Mouse (Mus musculus) testis, adult 2 months (tissue): Measurements from ENCODE around the gene Fto. TPM values are rescaled to one million over a fixed set of nuclear protein-coding genes. Genes with fewer than 3 reads are reported as not detected.

Experiments
- H3K27ac ChIP-seq: fragments of 200-500 bp; 2 replicates; pipeline ENCODE4 v1.5.1; 2012; ENCODE audit warnings: low read depth, low read length; ENCODE audit not compliant: control insufficient read depth, insufficient read depth
- H3K27me3 ChIP-seq: fragments of 200-500 bp; 2 replicates; pipeline ENCODE4 v1.6.1; 2012; ENCODE audit warnings: mild to moderate bottlenecking, low read length, moderate library complexity; ENCODE audit not compliant: control insufficient read depth, insufficient read depth
- H3K36me3 ChIP-seq: fragments of 200-500 bp; 2 replicates; pipeline ENCODE4 v1.6.1; 2012; ENCODE audit warnings: mild to moderate bottlenecking, low read length; ENCODE audit not compliant: control insufficient read depth, insufficient read depth
- H3K4me1 ChIP-seq: fragments of 200-500 bp; 2 replicates; pipeline ENCODE4 v1.6.1; 2012; ENCODE audit warnings: low read length; ENCODE audit not compliant: control insufficient read depth, insufficient read depth
- H3K4me3 ChIP-seq: fragments of 200-500 bp; 2 replicates; pipeline ENCODE4 v1.5.1; 2012; ENCODE audit warnings: low read depth, mild to moderate bottlenecking, low read length, moderate library complexity, mixed read lengths; ENCODE audit not compliant: control insufficient read depth
- CTCF ChIP-seq: fragments of 200-500 bp; IDR thresholded peaks from 2 replicates; pipeline ENCODE4 v1.5.1; 2012; ENCODE audit warnings: low read depth, mild to moderate bottlenecking, inconsistent platforms, low read length, moderate library complexity; ENCODE audit not compliant: control insufficient read depth, insufficient read depth, insufficient replicate concordance
- POLR2A ChIP-seq: fragments of 200-500 bp; IDR thresholded peaks from 2 replicates; pipeline ENCODE4 v1.6.1; 2012; ENCODE audit warnings: low read depth, mild to moderate bottlenecking, inconsistent platforms, low read length, moderate library complexity; ENCODE audit not compliant: control insufficient read depth
- polyA plus RNA-seq: library from polyadenylated mRNA; depleted of rRNA; stranded (reverse); fragments of >200 nt; gene quantifications from 2 replicates; pipeline ENCODE4 v1.2.3, GENCODE M21; 2012

Fto gene
- polyA plus RNA-seq, 1 experiment = 56.4 TPM

DNA sequence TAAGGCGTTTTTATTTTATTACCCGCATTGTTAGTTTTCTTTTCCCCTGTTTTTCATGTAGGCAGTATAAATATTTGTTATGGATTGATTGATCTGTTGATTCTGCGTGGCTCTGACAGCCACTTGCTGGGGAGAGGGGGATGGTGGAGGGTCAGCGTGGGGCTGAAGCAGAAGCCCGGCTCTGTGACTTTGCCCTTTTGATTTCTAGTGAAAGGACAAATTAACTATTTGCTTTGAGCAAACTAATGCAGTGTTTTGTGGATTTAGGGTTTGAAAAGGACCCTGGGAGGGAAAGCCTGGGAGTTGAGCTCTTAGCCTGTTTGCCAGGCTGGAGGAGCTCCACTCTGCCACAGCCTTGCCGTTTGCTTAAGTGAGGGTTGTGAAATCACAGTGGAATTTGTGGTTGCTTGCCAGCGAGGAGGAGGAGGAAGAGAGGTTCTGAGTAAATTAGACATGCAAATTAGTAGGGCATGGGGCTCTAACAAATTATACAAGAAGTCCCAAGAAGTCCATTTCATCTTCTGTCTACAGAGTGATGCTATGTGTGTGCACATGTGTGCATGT is 68.3 kb downstream of the Fto start:
- Histone ChIP-seq H3K27ac (no peak overlapping the region), H3K4me3 (no peak overlapping the region), H3K4me1 (no peaks in the 10 kb centered on the region), H3K27me3 (no peaks in the 10 kb centered on the region), H3K36me3 (no peaks in the 10 kb centered on the region)
- TF ChIP-seq POLR2A (no peak), CTCF (no peak)

DNA sequence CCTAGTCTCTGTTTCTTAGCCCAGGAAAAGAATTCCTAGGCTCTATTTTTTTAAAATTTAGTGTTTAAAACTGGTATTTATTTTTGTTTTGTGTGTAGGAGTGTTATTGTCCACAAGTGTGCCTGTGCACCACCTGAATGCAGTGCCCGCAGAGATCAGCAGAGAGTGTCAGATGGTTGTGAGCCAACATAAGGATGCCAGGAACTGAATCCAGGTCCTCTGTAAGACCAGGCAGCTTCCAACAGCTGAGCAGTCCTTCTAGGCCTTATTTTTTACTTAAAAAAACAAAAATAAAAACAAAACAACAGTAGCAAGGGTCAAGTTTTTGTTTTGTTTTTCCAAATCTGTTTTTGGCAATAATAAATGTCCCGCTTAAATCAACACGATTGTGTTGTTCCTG is 69.9 kb downstream of the Fto start:
- TF ChIP-seq CTCF = no peak
- no peak for TF ChIP-seq POLR2A
- Histone ChIP-seq H3K27ac (no peak overlapping the region), H3K4me3 (no peak overlapping the region), H3K27me3 (no peaks in the 10 kb centered on the region), H3K4me1 (no peaks in the 10 kb centered on the region), H3K36me3 (no peaks in the 10 kb centered on the region)

DNA sequence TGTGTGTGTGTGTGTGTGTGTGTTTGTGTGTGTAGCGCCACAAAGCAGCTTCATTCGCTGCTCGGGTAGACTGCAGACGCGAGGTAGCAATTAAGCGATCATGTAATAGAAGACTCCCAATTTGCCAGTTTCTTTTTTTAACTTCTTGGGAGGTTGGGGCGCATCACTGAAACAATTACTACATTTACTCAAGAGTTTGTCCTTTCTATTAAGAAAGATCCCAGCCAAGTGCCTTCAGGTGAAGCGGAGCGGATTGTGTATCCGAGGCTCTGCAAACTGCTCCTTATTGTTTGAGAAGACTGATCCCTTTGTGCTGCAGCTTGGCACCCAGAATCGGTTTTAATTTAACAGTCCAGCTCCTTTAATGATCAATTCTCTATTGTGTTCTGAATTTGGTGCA is 70.5 kb downstream of the Fto start:
- Histone ChIP-seq H3K27me3 (no peaks in the 10 kb centered on the region), H3K27ac (no peak overlapping the region), H3K36me3 (no peaks in the 10 kb centered on the region), H3K4me3 (no peak overlapping the region), H3K4me1 (no peaks in the 10 kb centered on the region)
- TF ChIP-seq CTCF (no peak), POLR2A (no peak)

DNA sequence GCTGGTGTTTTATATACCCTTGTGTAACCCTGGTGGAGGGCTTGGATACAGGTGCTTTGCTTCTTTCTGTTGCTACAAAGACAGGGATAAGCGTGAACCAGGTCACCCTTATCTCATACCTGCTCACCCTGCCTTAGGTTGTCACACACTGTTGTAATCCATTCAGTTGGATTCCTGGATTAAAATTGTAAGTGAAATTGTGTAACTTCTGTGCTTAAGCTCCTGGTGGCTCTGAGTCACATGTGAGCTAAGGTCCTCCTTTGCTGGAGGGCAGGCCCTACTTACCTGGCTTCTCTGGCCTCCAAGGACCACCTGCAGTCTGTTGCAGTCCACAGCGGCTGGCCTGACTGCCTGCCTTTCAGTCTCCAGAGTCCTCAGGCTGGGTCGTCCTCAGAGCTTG is 71.1 kb downstream of the Fto start:
- Histone ChIP-seq H3K27me3 (no peaks in the 10 kb centered on the region), H3K27ac (no peak overlapping the region), H3K36me3 (no peaks in the 10 kb centered on the region), H3K4me1 (no peaks in the 10 kb centered on the region), H3K4me3 (no peak overlapping the region)
- TF ChIP-seq POLR2A = no peak
- no peak for TF ChIP-seq CTCF

DNA sequence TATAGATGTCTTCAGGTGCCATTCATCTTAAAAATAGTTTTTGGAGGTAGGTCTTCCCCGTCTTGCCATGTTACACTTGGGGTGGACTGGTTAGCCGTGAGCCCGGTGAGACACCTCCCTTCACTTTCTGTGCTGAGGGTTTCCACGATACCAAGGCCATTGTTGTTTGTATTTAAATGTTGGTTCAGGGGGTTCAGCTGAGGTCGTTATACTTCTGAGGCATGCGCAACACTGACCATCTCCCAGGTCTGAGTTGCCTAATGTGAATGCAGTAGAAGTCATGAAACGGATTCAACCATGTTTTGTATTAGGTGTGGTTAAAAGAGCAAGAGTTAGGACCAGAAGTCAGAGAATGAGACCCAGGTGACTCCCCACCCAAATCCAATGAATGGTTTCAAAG is 72.5 kb downstream of the Fto start:
- Histone ChIP-seq H3K27me3 (no peaks in the 10 kb centered on the region), H3K4me1 (no peaks in the 10 kb centered on the region), H3K27ac (no peak overlapping the region), H3K36me3 (no peaks in the 10 kb centered on the region), H3K4me3 (no peak overlapping the region)
- TF ChIP-seq POLR2A (no peak), CTCF (no peak)

DNA sequence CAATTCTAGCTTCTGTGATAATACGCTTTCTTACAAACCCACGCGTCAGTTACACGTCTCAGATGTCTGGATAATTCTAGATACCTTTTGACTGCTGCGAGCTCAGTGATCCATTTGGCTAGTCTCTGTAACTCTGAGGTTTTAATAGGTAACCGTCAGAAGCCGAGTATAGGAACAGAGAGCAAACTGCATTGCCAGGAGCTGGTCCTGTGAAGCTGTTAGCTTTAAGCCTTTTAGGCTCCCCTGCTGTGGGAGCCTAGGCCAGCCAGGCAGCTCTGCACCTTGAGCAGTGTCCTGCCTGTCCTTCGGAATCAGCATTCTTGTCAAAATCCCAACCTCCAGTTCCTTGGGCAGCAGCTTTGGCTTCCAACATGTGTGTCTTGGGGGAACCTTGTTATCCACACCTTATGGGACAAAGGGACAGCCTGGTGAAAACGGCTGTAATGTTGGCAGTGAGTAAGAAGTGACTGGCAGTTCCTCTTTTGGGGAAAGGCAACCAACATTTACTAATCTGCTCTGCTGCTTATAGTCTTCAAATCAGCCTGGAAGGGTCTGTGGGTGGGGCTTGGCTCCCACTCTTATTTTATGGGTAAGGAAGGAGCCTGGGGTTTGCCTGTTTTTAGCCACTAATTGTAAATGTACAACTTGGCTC is 77.2 kb downstream of the Fto start:
- Histone ChIP-seq H3K4me3 (no peak overlapping the region), H3K27ac (no peak overlapping the region), H3K4me1 (no peaks in the 10 kb centered on the region), H3K27me3 (no peaks in the 10 kb centered on the region), H3K36me3 (no peaks in the 10 kb centered on the region)
- no peak for TF ChIP-seq CTCF
- no peak for TF ChIP-seq POLR2A

DNA sequence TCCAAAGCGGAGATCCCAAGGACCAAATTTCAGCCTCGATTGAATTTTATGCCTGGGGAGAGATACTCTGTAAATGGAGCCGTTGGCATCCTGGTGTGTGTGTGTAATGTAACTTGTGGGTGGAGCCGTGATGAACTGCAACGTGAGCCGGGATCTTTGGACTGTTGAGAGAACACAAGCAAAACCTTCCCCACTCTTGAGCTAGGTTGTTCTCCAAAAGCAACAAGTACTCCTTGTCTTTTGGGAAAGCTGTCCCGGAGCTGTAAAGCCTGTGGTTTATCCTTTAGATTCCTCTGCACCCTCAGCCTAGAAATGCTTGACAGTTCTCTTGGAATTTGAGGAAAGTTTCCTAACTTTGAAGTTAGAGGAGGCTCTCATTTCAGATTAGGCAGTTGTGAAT is 78.9 kb downstream of the Fto start:
- Histone ChIP-seq H3K4me3 (no peak overlapping the region), H3K4me1 (no peaks in the 10 kb centered on the region), H3K36me3 (no peaks in the 10 kb centered on the region), H3K27me3 (no peaks in the 10 kb centered on the region), H3K27ac (no peak overlapping the region)
- no peak for TF ChIP-seq CTCF
- no peak for TF ChIP-seq POLR2A
